Comparison of ENCODE assay signal across 8 mouse cellular contexts in the genomic region with DNA sequence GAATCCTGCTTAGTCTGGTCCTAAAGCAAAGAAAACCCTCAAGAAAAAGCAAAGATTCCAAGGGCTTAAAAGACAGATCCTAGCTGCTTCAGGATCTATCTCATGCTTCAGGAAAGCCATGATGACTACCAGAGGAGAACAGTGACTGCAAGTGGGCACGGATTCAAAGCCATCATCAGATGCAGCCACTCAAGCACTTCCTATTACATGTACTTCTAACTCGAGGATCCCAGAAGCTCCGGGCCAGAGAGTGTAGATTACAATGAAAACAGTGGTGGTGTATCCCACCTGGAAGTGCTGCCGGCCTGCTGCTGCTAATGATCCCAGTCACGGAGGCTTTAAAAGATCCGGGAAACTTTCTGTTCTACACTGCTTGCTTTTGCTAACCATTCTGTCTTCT. TPM values are rescaled to one million over a fixed set of nuclear protein-coding genes. Genes with fewer than 3 reads are reported as not detected.
DNase-seq lines count a peak whose midpoint lies in the region; ATAC-seq and TF ChIP-seq lines count a peak whose summit lies in the region.

No protein-coding gene starts in this region.

- H3ac ChIP-seq in myocyte (ENCODE audit: control insufficient read depth, insufficient read length): no peak overlapping the region

- H3K9ac ChIP-seq in kidney, embryonic 15.5 days: no peak overlapping the region
- H3K9ac ChIP-seq in forebrain, embryonic 16.5 days (replicated peaks; ENCODE audit: low read depth, low read length): no peak overlapping the region
- H3K9ac ChIP-seq in limb, embryonic 12.5 days (replicated peaks): no peak overlapping the region

- H3K27me3 ChIP-seq in kidney, embryonic 15.5 days: no peaks in the 10 kb centered on the region
- H3K27me3 ChIP-seq in forebrain, embryonic 16.5 days (replicated peaks; ENCODE audit: control insufficient read depth, insufficient read depth, low read length): no peaks in the 10 kb centered on the region
- no peaks in the 10 kb centered on the region for H3K27me3 ChIP-seq in limb, embryonic 12.5 days
- no peaks in the 10 kb centered on the region for H3K27me3 ChIP-seq in myocyte (ENCODE audit: control insufficient read depth, insufficient read depth, insufficient read length)

- H3K4me3 ChIP-seq in kidney, embryonic 15.5 days (replicated peaks): peak overlapping the region; percentile 99
- H3K4me3 ChIP-seq in forebrain, embryonic 16.5 days (replicated peaks; ENCODE audit: low read length): peak overlapping the region; percentile 18; the same call in 1 of the 2 replicates
- H3K4me3 ChIP-seq in limb, embryonic 12.5 days (replicated peaks): peak overlapping the region; percentile 95
- no peak overlapping the region for H3K4me3 ChIP-seq in myocyte

- H3K4me2 ChIP-seq in kidney, embryonic 15.5 days: peak overlapping the region; percentile 62
- H3K4me2 ChIP-seq in forebrain, embryonic 16.5 days (ENCODE audit: low read length): peak overlapping the region; percentile 74
- H3K4me2 ChIP-seq in limb, embryonic 12.5 days: peak overlapping the region; percentile 64
- H3K4me2 ChIP-seq in myocyte (ENCODE audit: low read depth): peak overlapping the region; percentile 86

- 6% methylated on average over 6 of the region's 6 CpGs for WGBS in kidney, embryonic 15.5 days
- WGBS in forebrain, embryonic 16.5 days: 27% methylated on average over 6 of the region's 6 CpGs
- 18% methylated on average over 6 of the region's 6 CpGs for whole genome bisulfite sequencing in limb, embryonic 12.5 days

- no peak for TF ChIP-seq POLR2A in myocyte (IDR thresholded peaks at IDR 0.05; ENCODE audit: insufficient read length, low read depth)

- no peaks in the 10 kb centered on the region for H3K36me3 ChIP-seq in kidney, embryonic 15.5 days
- no peaks in the 10 kb centered on the region for H3K36me3 ChIP-seq in forebrain, embryonic 16.5 days (ENCODE audit: control insufficient read depth, insufficient read depth)
- H3K36me3 ChIP-seq in limb, embryonic 12.5 days: peaks cover 5% of the 10 kb centered on the region
- no peaks in the 10 kb centered on the region for H3K36me3 ChIP-seq in myocyte (ENCODE audit: control insufficient read depth, insufficient read depth)

- H3K9me3 ChIP-seq in kidney, embryonic 15.5 days (replicated peaks): no peaks in the 10 kb centered on the region
- H3K9me3 ChIP-seq in forebrain, embryonic 16.5 days (ENCODE audit: control insufficient read depth, low read length): no peaks in the 10 kb centered on the region
- H3K9me3 ChIP-seq in limb, embryonic 12.5 days: no peaks in the 10 kb centered on the region

- no peak for ATAC-seq in kidney, embryonic 15.5 days (replicated peaks; ENCODE audit: low FRiP score)
- ATAC-seq in forebrain, embryonic 16.5 days: no peak
- ATAC-seq in limb, embryonic 12.5 days (ENCODE audit: insufficient number of reproducible peaks, insufficient read depth, low FRiP score, low TSS enrichment, low read depth): no peak
- no peak for ATAC-seq in frontal cortex, adult (ENCODE audit: low TSS enrichment)

- H3K79me2 ChIP-seq in myocyte (ENCODE audit: control insufficient read depth, insufficient read depth): peaks cover 83% of the 10 kb centered on the region

- DNase-seq in kidney, adult 18-20 months: no peak
- DNase-seq in testis, postnatal 10 days (ENCODE audit: low spot score): no peak
- DNase-seq in layer of hippocampus, postnatal 14 days (ENCODE audit: low spot score in 2 of 2): no peak

- H3K4me1 ChIP-seq in kidney, embryonic 15.5 days: peaks cover 42% of the 10 kb centered on the region
- peaks cover 35% of the 10 kb centered on the region for H3K4me1 ChIP-seq in forebrain, embryonic 16.5 days (replicated peaks; ENCODE audit: control insufficient read depth, insufficient read depth, low read length)
- H3K4me1 ChIP-seq in limb, embryonic 12.5 days (replicated peaks): peaks cover 41% of the 10 kb centered on the region

- H3K27ac ChIP-seq in kidney, embryonic 15.5 days: peak overlapping the region; percentile 59; the same call in 1 of the 2 replicates
- H3K27ac ChIP-seq in forebrain, embryonic 16.5 days (ENCODE audit: low read length): no peak overlapping the region
- no peak overlapping the region for H3K27ac ChIP-seq in limb, embryonic 12.5 days

TF ChIP-seq in myocyte, 11 proteins besides CTCF, POLR2A, EP300 and RAD21:
- TF ChIP-seq CEBPB (IDR thresholded peaks at IDR 0.05; ENCODE audit: insufficient read depth, poor library complexity, severe bottlenecking) (no peak), REST (IDR thresholded peaks at IDR 0.05; ENCODE audit: insufficient read depth, insufficient read length) (no peak), MYOG (IDR thresholded peaks at IDR 0.05; ENCODE audit: control insufficient read depth in 1 of 3, insufficient read depth in 1 of 3, insufficient read length in 2 of 3, low read depth in 2 of 3) (no peak), E2F4 (IDR thresholded peaks at IDR 0.05; ENCODE audit: insufficient read depth) (no peak), TCF3 (IDR thresholded peaks at IDR 0.05; ENCODE audit: insufficient read length, low read depth) (no peak), POLR2AphosphoS2 (IDR thresholded peaks at IDR 0.05; ENCODE audit: insufficient read length, low read depth) (no peak), TCF12 (IDR thresholded peaks at IDR 0.05; ENCODE audit: insufficient read depth, poor library complexity, severe bottlenecking) (no peak), MAX (IDR thresholded peaks at IDR 0.05; ENCODE audit: low read depth) (no peak), MYOD1 (IDR thresholded peaks at IDR 0.05; ENCODE audit: control insufficient read depth in 1 of 3, insufficient read length in 2 of 3, low read depth in 2 of 3) (no peak), SRF (IDR thresholded peaks at IDR 0.05; ENCODE audit: control insufficient read depth, insufficient read length, low read depth) (no peak), USF1 (IDR thresholded peaks at IDR 0.05; ENCODE audit: low read depth) (no peak)

RNA-seq across cellular contexts. Expression of a gene that starts 4.0 kb away (rescaled TPM):
- 101 and 102 TPM in 2 replicates for polyA plus RNA-seq in kidney, embryonic 15.5 days (2015; fragmentation: Nextera tagmentation; extraction: Ambion mirVana)
- 74.6 and 85.8 TPM in 2 replicates for polyA plus RNA-seq in forebrain, embryonic 16.5 days (2015; fragmentation: Nextera tagmentation; extraction: Ambion mirVana)
- polyA plus RNA-seq in limb, embryonic 12.5 days (2016; fragmentation: Nextera tagmentation; extraction: Ambion mirVana): 122 and 126 TPM in 2 replicates
- polyA plus RNA-seq in myocyte (2012; fragmentation: generic; extraction: Trizol): 41.2 TPM
- 10 to 100 TPM; 84.1 to 84.4 TPM for total RNA-seq in layer of hippocampus, postnatal 14 days (2021)
